Mouse (Mus musculus) lung, embryonic 16.5 days (tissue): ENCODE data around the gene Aldh1l1. TPM values are rescaled to one million over a fixed set of nuclear protein-coding genes. Genes with fewer than 3 reads are reported as not detected.
A peak's percentile ranks its signal among the peaks of the same experiment; 100 is the strongest.

ENCODE experiments used
- ATAC-seq: fragments of 200-750 bp; cut with Nextera tagmentation; 2 replicates; pipeline ENCODE4 v1.8.0; 2017; ENCODE audit warnings: low read depth, mild to moderate bottlenecking, moderate library complexity
- H3K27ac ChIP-seq: fragments of 300-500 bp; sonication (generic); 2 replicates; pipeline ENCODE4 v1.5.1; 2014; ENCODE audit warnings: mild to moderate bottlenecking, control low read depth, low read length
- H3K27me3 ChIP-seq: fragments of 300-500 bp; sonication (generic); 2 replicates; pipeline ENCODE4 v1.6.1; 2014; ENCODE audit warnings: low read depth, low read length, mixed read lengths; ENCODE audit not compliant: control insufficient read depth, insufficient read depth
- H3K36me3 ChIP-seq: fragments of 300-500 bp; sonication (generic); 2 replicates; pipeline ENCODE4 v1.6.1; 2014; ENCODE audit warnings: low read length; ENCODE audit not compliant: control insufficient read depth, insufficient read depth
- H3K4me1 ChIP-seq: fragments of 300-500 bp; sonication (generic); replicated peaks from 2 replicates; pipeline ENCODE4 v1.6.1; 2014; ENCODE audit warnings: low read length, mixed read lengths; ENCODE audit not compliant: control insufficient read depth, insufficient read depth
- H3K4me2 ChIP-seq: fragments of 300-500 bp; sonication (generic); 2 replicates; pipeline ENCODE4 v1.6.1; 2014; ENCODE audit warnings: low read depth, low read length, control low read depth
- H3K4me3 ChIP-seq: fragments of 300-500 bp; sonication (generic); 2 replicates; pipeline ENCODE4 v1.5.1; 2014; ENCODE audit warnings: mild to moderate bottlenecking, low read length, control low read depth
- H3K9ac ChIP-seq: fragments of 300-500 bp; sonication (generic); 2 replicates; pipeline ENCODE4 v1.6.1; 2014; ENCODE audit warnings: low read length, control low read depth
- H3K9me3 ChIP-seq: fragments of 300-500 bp; sonication (generic); 2 replicates; pipeline ENCODE4 v1.6.1; 2016; ENCODE audit warnings: low read length; ENCODE audit not compliant: control insufficient read depth
- WGBS: fragments of 180-500 bp; shearing (Covaris S2); extraction: QIAGEN DNeasy Blood & Tissue Kit; methylation state at CpG from one replicate; pipeline ENCODE4 v1.1.7; 2014; 5-methylcytosine and 5-hydroxymethylcytosine counted together
- polyA plus RNA-seq: library from polyadenylated mRNA; unstranded; fragments of >200 nt; fragmentation: Nextera tagmentation; extraction: Ambion mirVana; gene quantifications from 2 replicates; pipeline ENCODE4 v1.2.1, GENCODE M21; 2015

Aldh1l1 gene
- polyA plus RNA-seq, 1 experiment from 2014 or later, result 2.4 TPM

DNA sequence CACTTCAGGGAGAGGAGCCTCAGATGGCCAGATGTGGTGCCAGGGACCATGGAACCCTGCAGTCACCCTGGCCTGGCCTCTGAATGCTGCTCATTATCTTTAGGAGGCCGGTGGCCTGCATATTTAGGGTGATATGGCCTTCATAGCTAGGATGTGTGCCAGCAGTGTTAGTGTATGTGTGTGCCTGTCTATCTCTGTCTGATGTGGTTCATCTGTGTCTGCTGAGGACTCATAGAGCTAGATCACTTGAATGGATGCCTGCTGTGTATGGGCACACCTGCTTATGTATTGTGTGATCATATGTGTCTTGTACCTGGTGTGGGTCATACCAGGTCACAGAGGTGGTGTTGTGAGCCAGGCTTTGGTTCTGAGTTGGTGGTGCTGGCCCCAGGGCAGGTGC is 18.0 kb upstream of the Aldh1l1 start:
- no peak overlapping the region for H3K27ac ChIP-seq
- no peaks in the 10 kb centered on the region for H3K27me3 ChIP-seq
- no peak overlapping the region for H3K4me2 ChIP-seq
- H3K9ac ChIP-seq, result no peak overlapping the region
- peaks cover 7% of the 10 kb centered on the region for H3K36me3 ChIP-seq
- 76% methylated on average over 1 of the region's 1 CpGs for WGBS
- H3K4me1 ChIP-seq, result peaks cover 28% of the 10 kb centered on the region
- no peak overlapping the region for H3K4me3 ChIP-seq
- ATAC-seq, result no peak
- H3K9me3 ChIP-seq, result no peaks in the 10 kb centered on the region

DNA sequence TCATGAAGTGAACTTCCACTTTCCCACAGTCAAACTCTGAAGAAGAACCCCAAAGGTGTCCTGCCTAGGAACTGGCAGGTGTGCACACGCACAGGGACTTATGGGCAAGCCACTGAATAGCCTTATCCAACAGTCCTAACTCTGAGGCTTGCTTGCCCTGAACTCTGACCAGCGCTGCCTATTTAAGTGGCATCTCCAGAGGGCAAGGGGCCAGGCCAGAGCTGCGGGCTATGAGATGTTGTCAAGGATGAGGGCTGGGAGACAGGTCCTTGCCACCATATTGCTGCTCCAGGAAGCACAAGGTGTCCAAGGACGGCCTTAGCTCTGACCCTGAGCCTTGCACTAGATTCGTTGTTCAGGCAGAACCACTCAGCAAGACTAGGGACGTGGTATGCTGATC is 17.2 kb upstream of the Aldh1l1 start:
- H3K9me3 ChIP-seq, result no peaks in the 10 kb centered on the region
- peaks cover 7% of the 10 kb centered on the region for H3K36me3 ChIP-seq
- H3K4me2 ChIP-seq, result no peak overlapping the region
- ATAC-seq, result no peak
- no peak overlapping the region for H3K27ac ChIP-seq
- 87% methylated on average over 6 of the region's 6 CpGs for whole genome bisulfite sequencing
- no peaks in the 10 kb centered on the region for H3K27me3 ChIP-seq
- no peak overlapping the region for H3K4me3 ChIP-seq
- peaks cover 25% of the 10 kb centered on the region for H3K4me1 ChIP-seq
- H3K9ac ChIP-seq, result no peak overlapping the region

DNA sequence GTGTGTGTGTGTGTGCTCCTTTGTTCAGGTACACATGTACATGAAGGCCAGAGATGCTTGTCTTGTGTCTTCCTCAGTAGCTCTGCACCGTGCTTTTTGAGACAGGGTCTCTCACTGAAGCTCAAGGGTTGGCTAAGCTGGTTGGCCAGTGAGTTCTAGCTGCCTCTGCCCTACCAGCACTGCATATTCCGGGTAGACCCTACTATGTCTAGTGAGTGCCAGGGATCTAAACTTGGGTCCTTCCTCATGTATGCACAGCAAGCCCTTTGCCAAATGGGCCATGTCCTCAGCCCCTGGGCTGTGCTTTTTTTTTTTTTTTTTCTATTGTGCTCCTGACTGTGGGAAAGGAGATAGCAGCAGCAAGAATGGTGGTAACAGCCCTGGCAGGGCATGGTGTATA is 16.0 kb upstream of the Aldh1l1 start:
- Histone ChIP-seq H3K4me1 (peaks cover 19% of the 10 kb centered on the region), H3K4me3 (no peak overlapping the region), H3K9me3 (no peaks in the 10 kb centered on the region), H3K27me3 (no peaks in the 10 kb centered on the region), H3K36me3 (peaks cover 7% of the 10 kb centered on the region), H3K9ac (no peak overlapping the region), H3K4me2 (no peak overlapping the region), H3K27ac (peak overlapping the region; percentile 94)
- WGBS, result 90% methylated on average over 2 of the region's 2 CpGs
- no peak for ATAC-seq

DNA sequence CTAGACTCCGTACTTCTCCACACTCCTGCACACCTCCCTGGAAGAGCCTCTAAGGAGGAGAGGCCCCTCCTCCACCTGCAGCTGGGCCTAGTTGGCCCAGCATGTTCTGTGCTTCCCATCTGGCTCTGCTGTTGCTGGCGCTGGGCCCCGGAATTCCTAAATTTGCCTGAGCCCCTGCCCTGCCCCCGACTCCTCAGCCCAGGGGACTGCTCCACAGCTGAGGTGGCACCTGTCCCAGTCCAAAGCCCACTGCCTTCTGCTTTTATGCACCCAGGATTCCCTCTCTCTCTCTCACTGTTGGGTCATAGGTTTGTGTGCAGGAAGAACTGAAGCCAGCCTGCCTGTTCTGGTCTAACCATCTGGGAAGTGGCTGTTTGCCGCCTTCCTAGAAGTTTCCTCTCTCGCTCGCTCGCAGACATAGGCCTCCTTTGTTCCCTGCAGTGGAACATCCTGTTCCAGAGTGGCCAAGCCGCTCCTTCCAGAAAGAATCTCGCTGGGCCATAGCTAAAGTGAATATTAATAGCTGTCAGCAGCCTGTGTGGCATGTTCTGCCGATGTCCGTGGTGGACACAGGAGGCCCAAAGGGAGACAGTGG is 15.2 kb upstream of the Aldh1l1 start:
- 29% methylated on average over 12 of the region's 12 CpGs for WGBS
- Histone ChIP-seq H3K9me3 (no peaks in the 10 kb centered on the region), H3K27ac (peak overlapping the region; percentile 94), H3K36me3 (peaks cover 7% of the 10 kb centered on the region), H3K9ac (peak overlapping the region; percentile 44), H3K27me3 (no peaks in the 10 kb centered on the region), H3K4me3 (no peak overlapping the region), H3K4me1 (peaks cover 16% of the 10 kb centered on the region), H3K4me2 (no peak overlapping the region)
- ATAC-seq, result peak; percentile 68

DNA sequence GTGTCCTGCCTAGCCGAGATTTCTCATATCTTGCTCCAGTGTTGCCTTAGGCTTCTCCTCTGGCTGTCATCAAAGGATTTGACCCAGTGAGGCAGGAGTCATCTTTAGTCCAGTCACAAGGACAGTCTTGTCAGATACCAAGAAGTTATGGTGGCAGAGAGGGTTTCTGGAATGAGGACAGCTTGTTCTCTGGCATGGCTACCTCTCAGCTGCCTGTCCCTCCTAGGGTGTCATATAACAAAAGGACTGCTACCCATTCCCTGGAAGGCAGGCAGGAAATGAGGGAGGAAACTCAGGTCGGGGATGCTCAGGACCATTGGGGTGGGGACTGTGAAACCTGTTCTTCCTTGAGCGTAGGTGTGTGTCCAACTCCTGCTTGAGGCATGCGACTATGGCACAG is 14.1 kb upstream of the Aldh1l1 start:
- Histone ChIP-seq H3K4me2 (no peak overlapping the region), H3K27me3 (no peaks in the 10 kb centered on the region), H3K4me1 (peaks cover 15% of the 10 kb centered on the region), H3K36me3 (peaks cover 3% of the 10 kb centered on the region), H3K9ac (no peak overlapping the region), H3K9me3 (no peaks in the 10 kb centered on the region), H3K27ac (no peak overlapping the region), H3K4me3 (no peak overlapping the region)
- ATAC-seq, result no peak
- 71% methylated on average over 4 of the region's 4 CpGs for WGBS

DNA sequence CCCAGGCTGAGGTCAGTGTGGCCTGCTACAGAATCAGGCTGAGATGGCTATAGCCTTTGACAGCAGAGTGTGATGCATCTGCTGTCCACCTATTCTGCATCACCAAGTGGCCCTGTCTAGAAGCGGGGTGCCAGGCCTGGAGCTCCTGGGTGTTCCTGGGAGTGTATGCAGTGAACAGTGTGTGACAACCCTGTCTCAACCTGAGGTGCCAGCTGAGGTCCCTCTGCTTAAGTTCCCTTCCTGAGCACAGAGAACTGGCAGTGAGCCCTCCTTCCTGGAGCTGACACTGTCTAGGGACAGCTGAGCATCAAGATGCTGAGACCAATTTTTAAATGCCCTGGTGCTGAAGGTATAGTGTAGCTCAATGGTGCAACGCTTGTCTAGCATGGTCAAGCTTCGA is 13.5 kb upstream of the Aldh1l1 start:
- Histone ChIP-seq H3K27me3 (no peaks in the 10 kb centered on the region), H3K36me3 (0 out of 2 replicates have a peak, but pooled peaks cover 2% of the 10 kb centered on the region), H3K4me2 (no peak overlapping the region), H3K9me3 (no peaks in the 10 kb centered on the region), H3K4me1 (peaks cover 18% of the 10 kb centered on the region), H3K9ac (no peak overlapping the region), H3K27ac (no peak overlapping the region), H3K4me3 (no peak overlapping the region)
- WGBS, result 80% methylated on average over 3 of the region's 3 CpGs
- no peak for ATAC-seq

DNA sequence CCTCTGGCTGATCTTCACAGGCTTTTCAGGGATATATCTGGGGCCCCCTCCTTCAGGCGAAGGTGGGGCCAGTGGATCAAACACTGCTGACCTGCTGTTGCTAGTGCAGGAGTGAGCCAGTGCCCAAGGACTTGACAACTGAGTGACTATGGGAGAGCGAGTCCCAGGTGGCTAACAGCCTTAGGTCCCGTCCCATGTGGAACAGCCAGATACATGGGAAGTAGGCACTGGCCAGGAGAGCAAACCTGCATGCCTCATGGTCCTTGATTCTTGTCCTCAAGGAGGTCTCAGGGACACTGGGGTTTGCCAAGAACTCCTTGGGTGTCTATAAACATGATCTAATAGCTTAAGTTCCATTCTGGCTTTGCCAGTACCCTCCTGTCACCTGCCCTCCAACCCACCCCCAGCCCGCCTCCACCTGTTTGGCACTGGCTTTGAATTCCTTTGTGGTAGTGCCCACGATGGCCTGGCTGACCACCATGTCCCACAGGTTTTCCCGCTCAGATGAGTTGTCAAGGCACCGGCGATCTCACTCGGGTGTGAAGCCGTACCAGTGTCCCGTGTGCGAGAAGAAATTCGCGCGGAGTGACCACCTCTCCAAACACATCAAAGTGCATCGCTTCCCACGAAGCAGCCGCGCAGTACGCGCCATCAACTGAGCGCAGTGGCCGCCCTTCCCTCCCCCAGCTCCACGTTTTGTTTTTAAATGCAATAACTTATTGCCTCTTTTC is 12.4 kb upstream of the Aldh1l1 start:
- Histone ChIP-seq H3K4me3 (no peak overlapping the region), H3K9ac (no peak overlapping the region), H3K27ac (no peak overlapping the region), H3K27me3 (no peaks in the 10 kb centered on the region), H3K4me1 (peaks cover 18% of the 10 kb centered on the region), H3K36me3 (0 out of 2 replicates have a peak, but pooled peaks cover 2% of the 10 kb centered on the region), H3K4me2 (no peak overlapping the region), H3K9me3 (no peaks in the 10 kb centered on the region)
- WGBS, result 91% methylated on average over 24 of the region's 24 CpGs
- ATAC-seq, result no peak

DNA sequence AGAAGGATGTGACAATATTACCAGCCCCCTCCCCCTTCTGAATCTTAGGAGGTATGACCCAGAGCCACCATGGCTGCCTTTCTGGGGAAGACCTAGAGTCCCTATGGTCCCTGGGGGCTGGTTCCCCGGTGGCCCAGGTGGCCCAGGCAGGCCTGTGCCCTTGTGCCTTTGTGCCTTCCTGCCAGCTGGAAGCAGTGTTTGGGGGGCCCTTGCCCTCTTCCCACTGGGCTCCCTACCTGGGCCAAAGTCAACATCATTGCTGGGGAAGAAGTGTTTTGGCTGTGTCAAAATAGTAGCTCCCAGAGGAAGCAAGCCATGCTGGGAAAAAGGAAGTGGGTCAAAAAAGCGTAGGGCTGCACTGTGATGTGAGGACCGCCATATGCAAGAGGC is 11.9 kb upstream of the Aldh1l1 start:
- H3K9ac ChIP-seq, result no peak overlapping the region
- 87% methylated on average over 3 of the region's 3 CpGs for WGBS
- H3K27me3 ChIP-seq, result no peaks in the 10 kb centered on the region
- 0 out of 2 replicates have a peak, but pooled peaks cover 2% of the 10 kb centered on the region for H3K36me3 ChIP-seq
- H3K4me2 ChIP-seq, result no peak overlapping the region
- ATAC-seq, result no peak
- H3K4me1 ChIP-seq, result peaks cover 18% of the 10 kb centered on the region
- H3K9me3 ChIP-seq, result no peaks in the 10 kb centered on the region
- H3K27ac ChIP-seq, result no peak overlapping the region
- H3K4me3 ChIP-seq, result no peak overlapping the region

DNA sequence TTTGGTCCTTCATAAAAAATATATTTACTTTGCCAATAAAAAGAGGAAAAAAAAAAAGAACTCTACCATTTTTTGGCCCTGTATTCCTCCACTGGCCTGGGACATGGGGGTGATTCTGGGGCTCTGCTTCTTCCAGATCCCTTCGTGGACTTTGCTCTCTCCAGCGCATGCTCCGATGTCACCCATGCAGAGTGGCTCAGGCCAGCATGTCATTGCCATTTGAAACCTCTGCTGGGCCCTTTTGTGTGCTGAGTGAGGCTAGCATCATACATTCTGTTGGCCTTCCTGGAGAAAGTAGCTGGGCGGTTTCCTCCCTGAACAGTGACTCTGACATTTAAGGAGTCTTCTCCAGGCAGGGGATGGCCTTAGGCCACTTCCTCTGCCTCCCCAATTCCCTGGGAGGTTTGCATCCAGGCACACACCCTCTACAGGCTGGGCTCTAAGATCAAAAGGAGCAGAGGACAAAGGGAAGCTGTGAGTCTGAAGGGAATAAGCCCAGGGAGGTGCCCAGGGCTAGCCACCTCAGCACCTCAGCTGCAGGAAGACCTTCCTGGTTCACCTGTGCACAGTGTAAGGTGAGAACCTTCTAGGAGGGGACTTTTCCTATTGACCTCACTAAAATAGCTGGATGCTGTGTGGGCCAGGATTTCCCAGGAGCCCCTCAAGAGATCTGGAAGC is 10.9 kb upstream of the Aldh1l1 start:
- 79% methylated on average over 4 of the region's 4 CpGs for WGBS
- Histone ChIP-seq H3K27ac (no peak overlapping the region), H3K4me3 (no peak overlapping the region), H3K27me3 (no peaks in the 10 kb centered on the region), H3K9ac (no peak overlapping the region), H3K4me2 (no peak overlapping the region), H3K4me1 (peaks cover 18% of the 10 kb centered on the region), H3K9me3 (no peaks in the 10 kb centered on the region), H3K36me3 (0 out of 2 replicates have a peak, but pooled peaks cover 2% of the 10 kb centered on the region)
- no peak for ATAC-seq
